Mouse (Mus musculus) left cerebral cortex, postnatal 4 days (tissue): ENCODE measurements around the gene Tmem145. TPM values are rescaled to one million over a fixed set of nuclear protein-coding genes. Genes with fewer than 3 reads are reported as not detected.

Experiments
- DNase-seq: peaks from one replicate; pipeline ENCODE4 v3.0.0-alpha.2; 2022
- intact Hi-C: fragments of 180-260 bp; cut with DNase I; formaldehyde crosslinking; loops from one replicate; pipeline ENCODE4 v1.15.1; 2025
- total RNA-seq, 2 experiments: library from RNA; stranded (reverse); gene quantifications; 2 replicates each; pipeline ENCODE4 v1.2.3; 2021

Tmem145 gene
- total RNA-seq, 2 experiments from 2014 or later: 99.6 to 104 TPM

DNA sequence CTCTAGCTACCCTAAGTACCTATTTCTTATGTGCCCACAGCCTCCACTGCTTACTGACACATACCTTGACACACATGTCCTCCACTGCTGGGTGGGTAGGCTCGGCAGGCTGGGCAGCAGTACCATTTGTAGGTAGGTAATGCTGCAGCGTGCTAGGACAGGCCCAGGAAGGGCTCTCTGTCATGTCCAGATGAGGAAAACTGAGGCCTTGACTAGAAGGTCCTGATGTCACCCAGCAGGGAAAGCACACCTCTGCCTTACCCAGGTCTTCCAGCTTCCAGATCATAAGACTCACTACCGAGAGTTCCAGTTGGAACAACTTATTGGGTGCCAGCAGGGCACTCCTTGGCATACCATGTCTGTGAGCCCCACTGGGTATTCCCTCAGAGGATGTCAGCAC lies 30.9 kb upstream of the Tmem145 start:
- no peak for DNase-seq
- intact Hi-C loops: no loop called here

DNA sequence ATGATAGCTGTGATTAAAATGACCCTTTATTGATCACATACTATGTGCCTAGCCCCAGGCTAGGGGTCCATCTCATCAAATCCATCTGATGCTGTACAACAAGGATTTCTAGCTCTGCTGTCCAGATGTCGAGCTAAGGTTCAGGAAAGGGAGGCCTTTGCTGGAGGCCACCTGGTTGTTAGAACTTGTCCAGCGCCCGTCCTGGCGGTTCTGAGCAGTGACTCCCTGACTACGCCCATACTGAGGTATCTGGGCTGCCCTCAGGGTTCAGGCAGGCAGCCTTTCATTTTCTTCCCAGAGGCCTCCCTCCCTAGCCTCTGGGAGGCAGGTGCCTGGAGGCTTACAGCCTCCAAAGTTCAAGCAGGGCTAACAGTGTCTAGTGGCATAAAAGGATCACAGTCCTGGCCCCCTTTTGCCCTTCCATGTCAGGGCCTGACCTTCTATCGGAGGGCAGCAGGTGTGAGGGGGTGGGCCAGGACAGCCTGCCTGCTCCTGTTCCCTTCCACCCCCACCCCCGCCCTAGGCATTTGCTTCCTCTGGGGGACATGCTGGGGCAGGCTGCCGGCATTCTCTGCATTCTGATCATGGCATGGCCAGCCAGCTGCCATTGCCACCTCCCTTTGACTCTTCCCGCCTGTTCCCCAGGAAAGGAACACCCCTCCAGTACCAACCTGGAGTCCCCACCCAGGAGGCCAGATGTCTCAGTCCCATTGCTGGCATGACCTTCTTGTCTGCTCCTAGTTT lies 30.2 kb upstream of the Tmem145 start:
- no peak for DNase-seq
- intact Hi-C loops: no loop called here

DNA sequence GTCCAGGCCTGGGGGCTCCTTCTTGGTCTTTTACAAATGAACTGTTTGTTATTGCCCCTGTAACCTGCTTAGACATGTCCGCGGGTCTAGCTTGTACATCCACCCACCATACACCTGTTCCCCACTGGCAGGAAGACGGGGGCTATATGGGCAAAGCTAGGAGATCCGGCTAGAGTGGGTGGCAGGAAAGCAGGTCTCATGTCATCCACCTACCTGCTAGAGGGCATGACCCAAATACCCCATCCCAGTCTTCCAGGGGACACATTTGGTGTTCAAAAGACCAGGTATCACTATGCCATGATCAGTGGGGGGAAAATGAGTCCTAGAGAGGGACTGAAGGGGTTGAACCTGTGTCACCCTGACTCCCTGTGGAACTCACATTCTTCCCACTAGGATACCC lies 28.5 kb upstream of the Tmem145 start:
- no peak for DNase-seq
- intact Hi-C loops: no loop called here

DNA sequence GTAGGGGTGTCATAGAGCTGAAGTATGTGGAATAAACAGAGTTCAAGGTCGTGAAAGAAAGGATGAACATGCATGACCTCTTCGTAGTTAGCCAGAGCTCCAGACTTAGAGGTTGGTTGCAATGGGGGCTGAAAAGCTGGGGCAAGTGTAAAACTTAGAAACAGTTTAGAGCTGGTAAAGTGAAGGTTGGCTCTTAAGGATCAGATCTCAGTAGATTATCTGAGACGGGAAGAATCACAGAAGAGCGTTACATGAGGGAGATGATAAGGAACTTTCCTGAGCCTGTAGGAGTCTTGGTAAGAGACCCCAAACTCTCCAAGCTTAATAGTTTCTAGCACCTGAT lies 27.9 kb upstream of the Tmem145 start:
- intact Hi-C loops: loop anchor here (2.0 kb wide), 1 partner anchor 37 kb away; no protein-coding TSS in a partner anchor
- DNase-seq: no peak

DNA sequence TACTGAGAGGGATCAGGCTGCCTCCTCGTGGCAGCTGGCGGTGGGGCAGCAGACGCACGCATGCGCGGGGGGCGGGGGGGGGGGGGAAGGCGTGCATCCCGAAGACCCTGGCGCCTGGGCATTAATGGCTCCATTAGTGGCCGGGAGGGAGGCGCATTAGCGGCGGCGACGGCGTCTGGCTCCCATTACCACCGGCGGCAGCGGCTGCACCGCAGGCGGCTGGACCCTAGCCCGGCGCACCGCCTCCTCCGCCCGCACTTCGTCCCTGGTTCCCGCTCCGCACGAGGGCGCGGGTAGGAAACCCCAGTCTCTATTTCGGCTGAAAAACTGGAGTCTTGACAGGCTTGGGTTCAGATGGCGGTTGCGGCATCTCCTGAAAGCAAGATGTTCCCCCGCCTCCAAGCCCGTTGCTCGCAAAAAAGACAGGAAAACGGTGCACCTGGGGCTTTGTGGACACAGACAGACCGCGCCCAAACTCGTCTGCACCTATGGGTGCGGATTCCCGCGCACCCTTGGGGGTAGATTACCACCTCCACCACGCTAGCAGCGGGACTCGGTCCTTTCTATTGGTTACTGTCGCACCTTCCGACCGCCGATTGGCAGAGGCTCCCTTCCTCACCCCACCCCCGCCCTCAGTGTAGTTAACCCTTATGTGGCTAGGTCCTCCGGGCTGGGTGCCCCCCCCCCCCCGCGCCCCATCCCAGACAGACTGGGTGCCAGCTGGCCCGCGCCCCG lies 27.4 kb upstream of the Tmem145 start:
- DNase-seq: peak; percentile 87
- intact Hi-C loops: loop anchor here (2.0 kb wide), 1 partner anchor 38 kb away; no protein-coding TSS in a partner anchor

DNA sequence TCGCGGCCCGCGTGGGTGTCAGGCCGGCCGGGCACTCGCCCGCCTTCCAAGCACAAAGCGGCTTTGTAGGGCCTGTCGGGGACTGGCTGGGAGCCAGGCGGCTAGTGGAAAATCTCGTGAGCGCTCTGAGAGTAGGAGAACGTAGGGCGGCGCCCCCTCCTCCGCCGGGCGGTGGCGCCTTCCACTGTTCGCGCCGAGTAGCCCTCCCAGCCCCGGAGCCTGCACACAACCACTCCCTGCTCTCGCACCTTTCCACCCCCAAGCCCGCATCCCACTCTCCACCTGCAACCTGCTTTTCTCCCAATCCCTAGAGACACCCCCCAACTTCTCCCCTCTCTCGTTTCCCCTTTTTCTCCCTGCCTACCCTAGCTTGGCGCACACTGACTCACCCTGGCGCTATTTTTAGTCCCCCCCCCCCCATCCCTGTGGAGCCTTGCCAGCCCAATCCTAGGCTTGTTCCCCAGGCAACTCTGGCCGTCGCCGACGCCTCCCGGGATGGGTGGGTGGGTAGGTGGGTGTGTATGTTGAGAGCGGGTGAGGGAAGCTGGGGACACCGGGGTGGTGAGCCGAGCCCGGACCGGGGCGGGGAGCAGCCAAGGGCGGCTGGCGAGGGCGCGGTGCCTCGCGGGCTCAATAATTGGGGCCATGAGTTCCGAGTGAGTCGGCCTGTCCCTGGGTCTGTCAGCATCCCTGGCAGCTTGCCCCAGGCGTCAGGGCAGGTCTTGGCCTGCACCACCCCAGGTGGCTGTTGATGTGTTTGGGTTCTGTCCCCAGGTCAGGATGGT lies 26.6 kb upstream of the Tmem145 start:
- intact Hi-C loops: loop anchor here (2.0 kb wide), 1 partner anchor 38 kb away; no protein-coding TSS in a partner anchor
- peak; percentile 96 for DNase-seq

DNA sequence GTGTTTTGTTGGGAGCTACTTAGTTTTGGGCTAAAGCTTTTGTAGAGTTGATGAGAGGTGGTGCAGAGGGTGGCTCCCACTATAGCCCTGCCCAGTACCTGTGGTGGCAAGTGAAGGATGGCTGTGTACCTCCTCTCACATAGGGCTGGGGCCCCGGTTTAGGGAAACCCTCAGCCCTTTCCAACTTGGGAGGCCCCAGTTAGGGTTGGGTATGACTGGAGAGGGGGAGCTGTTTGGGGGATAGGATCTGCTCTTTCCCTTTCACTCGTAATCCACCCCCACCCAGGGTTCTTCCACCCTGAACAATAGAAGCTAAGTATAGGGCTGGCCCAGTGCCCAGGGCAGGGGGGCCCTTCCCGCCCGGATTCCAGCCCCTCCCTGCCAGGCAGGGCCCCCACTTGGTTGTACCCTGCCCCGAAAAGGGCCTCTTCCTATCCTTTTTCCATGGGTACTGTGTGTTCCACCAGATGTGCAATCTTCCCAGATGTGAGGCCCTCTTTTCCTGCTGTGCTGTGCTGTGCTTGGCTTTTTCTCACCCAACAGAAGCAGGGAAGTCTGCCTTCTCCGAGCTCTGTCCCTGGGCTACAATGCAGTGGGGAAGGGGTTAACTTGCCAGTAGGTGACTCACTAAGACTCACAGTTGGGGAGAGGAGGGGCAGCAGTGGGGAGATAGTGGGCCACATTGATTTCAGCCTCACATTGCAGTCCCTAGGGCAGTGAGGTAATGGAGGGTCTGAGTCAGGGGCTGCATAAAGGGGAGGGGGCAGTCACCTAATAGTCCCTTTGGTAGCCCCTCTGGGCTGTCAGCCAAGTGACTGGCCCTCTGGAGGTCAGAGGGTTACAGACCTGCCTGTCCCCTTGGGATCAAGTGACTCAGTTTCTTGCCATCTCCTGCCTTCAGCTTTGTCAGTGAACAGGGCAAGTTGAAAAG lies 25.8 kb upstream of the Tmem145 start:
- intact Hi-C loops: loop anchor here (2.0 kb wide), 1 partner anchor 39 kb away; no protein-coding TSS in a partner anchor
- peak; percentile 43 for DNase-seq

DNA sequence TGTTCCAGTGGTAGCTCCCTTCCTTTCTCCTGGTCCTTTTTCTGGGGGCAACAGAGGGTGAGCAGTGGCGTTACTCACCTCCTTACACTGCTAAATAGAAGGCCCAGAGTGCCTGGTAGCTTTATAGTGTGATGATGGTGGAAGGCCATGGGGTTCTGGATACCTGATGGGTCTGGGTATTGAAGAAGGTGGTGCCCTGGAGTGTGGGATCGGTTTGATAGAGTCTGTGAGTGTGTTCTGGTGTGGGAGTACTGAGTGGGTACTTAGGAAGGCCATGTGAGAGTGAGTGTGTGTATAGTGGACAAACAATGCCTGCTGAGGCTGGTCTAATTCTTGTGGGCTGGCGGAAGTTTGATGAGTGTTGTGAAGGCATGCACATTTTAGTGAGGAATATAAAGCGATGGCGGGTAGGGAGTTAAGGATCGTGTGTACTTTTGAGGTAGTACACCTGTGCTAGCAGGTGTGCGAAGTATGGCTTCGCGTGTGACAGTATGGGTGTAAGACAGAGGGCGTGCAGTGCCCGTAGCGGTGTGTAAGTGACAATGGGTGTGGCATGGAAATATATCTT lies 24.7 kb upstream of the Tmem145 start:
- intact Hi-C loops: no loop called here
- no peak for DNase-seq

DNA sequence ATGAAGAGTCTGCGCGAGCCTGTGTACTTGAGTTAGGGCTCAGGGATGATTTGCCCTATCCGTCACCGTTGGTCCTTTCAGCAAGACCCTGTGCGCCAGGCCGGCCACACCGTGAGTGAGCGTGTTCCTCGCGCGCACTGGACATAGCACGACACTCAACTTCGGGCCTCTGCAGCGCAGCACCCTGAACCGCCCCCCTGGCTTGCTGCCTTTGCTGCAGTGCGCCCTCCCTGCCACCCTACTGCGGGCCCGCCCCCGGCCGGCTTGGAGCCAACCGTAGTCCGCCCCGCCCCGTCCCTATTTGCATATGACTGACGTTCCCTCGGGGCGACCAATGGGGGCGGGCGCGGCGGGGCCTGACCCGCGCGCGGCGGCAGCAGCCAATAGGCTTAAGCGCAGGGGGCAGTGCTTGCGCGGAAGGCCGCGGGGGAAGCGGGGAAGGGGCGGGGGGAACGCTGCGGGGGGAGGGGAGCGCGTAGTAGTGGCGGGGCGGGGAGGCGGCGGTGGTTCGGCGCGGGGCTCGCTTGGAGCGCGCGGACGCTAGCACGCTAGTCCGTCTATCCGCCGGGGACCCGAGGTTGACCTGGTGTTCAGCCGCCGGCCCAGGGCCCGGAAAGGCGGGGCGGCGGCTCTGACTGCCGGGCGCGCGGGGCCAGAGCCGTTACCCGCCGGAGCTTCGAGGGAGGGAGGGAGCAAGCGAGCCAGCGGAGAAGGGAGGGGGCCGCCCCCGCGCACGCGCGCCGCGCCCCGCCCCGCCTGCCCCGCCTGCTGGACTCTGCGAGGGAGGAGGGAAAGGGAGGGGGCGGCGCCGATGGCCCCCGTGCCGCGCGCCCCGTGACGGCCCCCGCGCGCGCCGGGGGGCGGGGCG lies 23.9 kb upstream of the Tmem145 start:
- peak; percentile 99 for DNase-seq
- intact Hi-C loops: no loop called here

DNA sequence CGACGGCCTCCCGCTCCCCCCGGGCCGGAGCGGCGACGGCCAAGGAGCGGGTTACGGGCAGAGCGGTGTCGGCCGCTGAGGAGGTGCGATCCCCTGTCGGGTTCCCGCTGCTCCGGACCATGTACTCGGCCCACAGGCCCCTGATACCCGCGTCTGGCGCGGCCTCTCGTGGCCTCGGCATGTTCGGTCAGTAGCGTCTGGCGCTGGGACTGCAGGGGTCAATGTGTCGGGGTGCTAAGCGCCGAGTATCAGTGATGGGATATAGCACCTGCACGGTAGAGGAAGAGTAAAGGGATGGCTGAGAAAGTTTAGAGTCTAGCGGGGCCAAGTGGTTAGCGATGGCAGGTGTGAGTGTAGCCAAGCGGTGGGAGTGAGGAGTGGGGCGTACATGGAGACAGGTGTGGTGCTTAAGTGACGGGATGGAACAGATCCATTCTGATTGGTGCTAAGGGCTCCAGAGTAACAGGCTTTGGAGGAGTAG lies 23.1 kb upstream of the Tmem145 start:
- intact Hi-C loops: no loop called here
- peak; percentile 56 for DNase-seq

DNA sequence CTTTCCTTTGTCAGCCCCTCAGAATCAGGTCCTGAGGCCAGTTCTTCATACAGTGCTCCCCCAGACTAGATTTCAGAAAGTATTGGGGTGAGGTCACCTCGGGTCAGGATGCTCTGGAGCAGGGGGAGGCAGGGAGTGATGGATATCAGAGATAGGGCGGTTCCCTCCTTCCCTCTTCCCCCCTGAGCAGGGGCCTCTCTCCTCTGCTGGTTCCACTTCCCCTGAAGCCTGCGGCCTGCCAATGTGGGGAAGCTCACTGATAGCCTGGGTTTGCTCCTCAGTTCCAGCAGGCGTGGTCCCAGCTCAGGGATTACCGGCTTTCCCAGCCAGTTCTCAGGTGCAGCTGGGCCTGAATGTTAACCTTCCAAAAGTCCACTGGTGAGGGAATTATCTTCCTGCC lies 22.3 kb upstream of the Tmem145 start:
- intact Hi-C loops: no loop called here
- DNase-seq: no peak

DNA sequence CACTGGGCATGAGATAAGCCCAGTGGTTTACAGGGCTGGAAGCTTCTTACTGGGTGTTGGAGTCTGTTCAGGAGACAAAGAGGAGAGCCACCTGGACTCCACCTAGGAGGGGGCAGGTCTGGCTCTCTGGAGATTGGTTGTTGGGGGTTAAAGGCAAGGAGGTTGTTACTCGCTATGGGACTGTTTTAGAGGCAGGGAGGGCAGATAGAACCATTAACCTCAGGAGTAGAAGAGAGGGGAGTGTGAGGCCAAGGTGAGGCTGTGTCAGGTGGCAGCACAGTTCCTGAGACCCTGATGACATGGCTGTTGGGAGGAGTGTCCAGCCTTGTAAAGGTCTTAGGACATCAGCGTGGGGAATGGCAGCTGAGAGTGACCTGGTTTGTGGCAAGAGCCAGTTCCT lies 21.7 kb upstream of the Tmem145 start:
- no peak for DNase-seq
- intact Hi-C loops: no loop called here

DNA sequence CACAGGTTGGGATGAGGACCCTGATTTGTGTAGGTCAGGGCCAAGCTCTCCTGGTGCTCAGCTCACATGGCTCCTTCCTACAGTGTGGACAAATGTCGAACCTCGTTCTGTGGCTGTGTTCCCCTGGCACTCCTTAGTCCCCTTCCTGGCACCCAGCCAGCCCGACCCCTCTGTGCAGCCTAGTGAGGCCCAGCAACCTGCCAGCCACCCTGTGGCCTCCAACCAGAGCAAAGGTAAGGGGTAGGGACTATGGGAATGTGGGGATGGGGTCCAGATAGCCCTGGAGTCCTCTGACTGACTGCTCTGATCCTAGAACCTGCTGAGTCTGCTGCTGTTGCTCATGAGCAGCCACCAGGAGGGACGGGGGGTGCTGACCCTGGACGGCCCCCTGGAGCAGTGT lies 21.1 kb upstream of the Tmem145 start:
- intact Hi-C loops: no loop called here

DNA sequence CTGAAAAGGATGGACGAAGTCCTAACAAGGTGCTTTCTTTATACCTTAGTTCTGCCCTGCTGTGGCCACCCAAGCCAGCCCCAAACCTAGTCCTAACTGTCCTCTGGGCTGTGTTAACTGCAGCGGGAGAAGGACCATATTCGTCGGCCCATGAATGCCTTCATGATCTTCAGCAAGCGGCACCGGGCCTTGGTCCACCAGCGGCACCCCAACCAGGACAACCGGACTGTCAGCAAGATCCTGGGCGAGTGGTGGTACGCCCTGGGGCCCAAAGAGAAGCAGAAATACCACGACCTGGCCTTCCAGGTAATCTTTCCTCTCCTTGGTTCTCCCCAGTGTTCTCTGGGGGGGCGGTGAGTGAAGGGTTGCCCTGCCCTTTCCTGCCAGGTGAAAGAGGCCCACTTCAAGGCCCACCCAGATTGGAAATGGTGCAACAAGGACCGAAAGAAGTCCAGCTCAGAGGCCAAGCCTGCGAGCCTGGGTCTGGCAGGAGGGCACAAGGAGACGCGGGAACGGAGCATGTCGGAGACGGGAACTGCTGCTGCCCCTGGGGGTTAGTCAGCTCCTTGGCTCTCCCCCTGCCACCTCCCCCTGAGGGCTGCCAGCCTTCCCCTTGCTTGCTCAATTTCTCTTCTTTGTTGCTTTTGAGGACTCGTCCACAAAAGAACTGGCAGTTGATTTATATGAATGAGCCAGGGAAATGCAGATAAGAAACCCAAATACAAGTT lies 20.2 kb upstream of the Tmem145 start:
- intact Hi-C loops: no loop called here

More for the DNA sequence above, 21.1 kb upstream of the Tmem145 start:
- DNase-seq: peak; percentile 45

DNA sequence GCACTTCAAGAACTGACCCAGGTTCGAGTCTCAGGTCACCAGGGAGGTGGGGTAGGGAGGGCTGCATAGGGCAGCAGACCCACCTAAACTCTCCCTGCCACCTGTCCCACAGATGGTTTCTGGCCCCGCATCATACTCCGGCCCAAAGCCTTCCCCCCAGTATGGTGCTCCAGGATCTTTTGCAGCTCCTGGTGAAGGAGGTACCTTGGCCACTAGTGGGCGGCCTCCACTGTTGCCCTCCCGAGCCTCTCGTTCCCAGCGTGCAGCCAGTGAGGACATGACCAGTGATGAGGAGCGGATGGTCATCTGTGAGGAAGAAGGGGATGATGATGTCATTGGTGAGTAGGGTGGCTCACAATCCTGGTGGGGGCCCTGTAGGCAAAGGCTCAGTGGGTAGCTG lies 18.9 kb upstream of the Tmem145 start:
- intact Hi-C loops: no loop called here

More for the DNA sequence above, 20.2 kb upstream of the Tmem145 start:
- no peak for DNase-seq

DNA sequence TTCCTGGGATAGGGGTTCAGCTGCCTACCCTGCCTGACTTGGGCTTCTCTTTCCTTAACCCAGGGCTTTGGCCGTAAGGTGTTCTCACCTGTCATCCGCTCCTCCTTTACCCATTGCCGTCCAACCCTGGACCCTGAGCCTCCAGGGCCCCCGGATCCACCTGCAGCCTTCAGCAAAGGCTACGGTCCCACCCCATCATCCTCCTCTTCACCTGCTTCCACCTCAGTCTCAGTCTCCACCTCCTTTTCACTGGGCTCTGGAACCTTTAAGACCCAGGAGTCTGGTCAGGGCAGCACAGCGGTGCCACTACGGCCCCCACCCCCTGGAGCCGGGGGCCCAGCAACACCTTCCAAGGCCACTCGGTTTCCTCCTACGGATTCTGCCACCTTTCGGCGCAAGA lies 17.9 kb upstream of the Tmem145 start:
- intact Hi-C loops: no loop called here
- DNase-seq: no peak

More for the DNA sequence above, 18.9 kb upstream of the Tmem145 start:
- DNase-seq: no peak

DNA sequence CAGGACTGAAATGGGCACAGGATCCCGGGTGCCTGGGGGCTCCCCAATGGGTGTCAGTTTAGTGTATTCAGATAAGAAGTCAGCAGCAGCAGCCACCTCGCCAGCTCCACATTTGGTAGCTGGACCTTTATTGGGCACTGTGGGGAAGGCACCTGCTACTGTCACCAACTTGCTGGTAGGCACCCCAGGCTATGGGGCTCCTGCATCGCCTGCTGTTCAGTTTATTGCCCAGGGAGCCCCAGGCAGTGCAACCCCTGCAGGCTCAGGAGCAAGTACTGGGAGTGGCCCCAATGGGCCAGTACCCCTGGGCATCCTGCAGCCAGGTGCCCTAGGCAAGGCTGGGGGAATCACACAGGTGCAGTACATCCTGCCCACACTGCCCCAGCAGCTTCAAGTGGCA lies 17.2 kb upstream of the Tmem145 start:
- DNase-seq: no peak
- intact Hi-C loops: no loop called here

DNA sequence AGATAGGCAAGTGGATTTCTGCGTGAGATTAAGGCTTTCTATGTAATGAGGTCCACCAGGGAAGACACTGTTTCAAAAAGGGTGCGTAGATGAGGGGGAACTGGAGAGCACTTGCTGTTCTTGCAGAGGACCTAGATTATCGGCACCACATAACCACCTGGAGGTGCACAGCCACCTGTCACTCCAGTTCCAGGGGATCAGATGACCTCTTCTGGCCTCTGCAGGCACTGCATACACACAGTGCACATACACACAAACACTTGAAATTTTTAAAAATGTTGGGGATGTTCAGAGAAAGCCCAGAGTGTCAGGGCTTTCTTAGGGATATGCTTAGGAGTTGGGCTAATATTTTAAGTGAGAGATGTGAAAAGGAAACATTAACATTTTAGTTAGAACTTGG lies 16.0 kb upstream of the Tmem145 start:
- no peak for DNase-seq
- intact Hi-C loops: no loop called here
